10 mouse cellular contexts compared by ENCODE assay signal in genomic region chr5:120558762-120559161, GRCm38 (mm10). TPM values are rescaled to one million over a fixed set of nuclear protein-coding genes. Genes with fewer than 3 reads are reported as not detected.
A peak's percentile ranks its signal among the peaks of the same experiment; 100 is the strongest.
DNase-seq lines count a peak whose midpoint lies in the region; ATAC-seq and TF ChIP-seq lines count a peak whose summit lies in the region.
"Had no signal": no experiment of that assay in that cellular context is flagged by ENCODE, and none has a peak within 500 bp of the region (broad histone marks: within the 10 kb centered on the region; RNA-seq: fewer than 3 reads in every experiment).

No protein-coding gene starts in this region.

- no peaks in the 10 kb centered on the region for H3K27me3 ChIP-seq in kidney, embryonic 14.5 days (ENCODE audit: control insufficient read depth, insufficient read depth, low read length)
- H3K27me3 ChIP-seq in embryonic facial prominence, embryonic 13.5 days, result no peaks in the 10 kb centered on the region
- H3K27me3 ChIP-seq in liver, embryonic 16.5 days (ENCODE audit: control insufficient read depth, insufficient read depth, low read depth, low read length), result no peaks in the 10 kb centered on the region

- ATAC-seq in kidney, embryonic 14.5 days (ENCODE audit: low FRiP score, low TSS enrichment), result no peak
- ATAC-seq in embryonic facial prominence, embryonic 13.5 days (ENCODE audit: insufficient number of reproducible peaks, insufficient read depth, low FRiP score, low TSS enrichment, low read depth), result no peak
- peak; percentile 53 for ATAC-seq in liver, embryonic 16.5 days (ENCODE audit: low read depth)

- peaks cover 34% of the 10 kb centered on the region for H3K4me1 ChIP-seq in kidney, embryonic 14.5 days (ENCODE audit: control insufficient read depth, insufficient read depth, low read length)
- H3K4me1 ChIP-seq in ES-E14 (ENCODE audit: control insufficient read depth in 2 of 2, insufficient read depth in 2 of 2, low read length in 2 of 2, poor library complexity in 1 of 2), result peaks cover 0 to 39% of the 10 kb centered on the region in 2 experiments; a peak in 3 of 4 replicates
- H3K4me1 ChIP-seq in embryonic facial prominence, embryonic 13.5 days, result peaks cover 52% of the 10 kb centered on the region
- peaks cover 41% of the 10 kb centered on the region for H3K4me1 ChIP-seq in liver, embryonic 16.5 days (ENCODE audit: control insufficient read depth, low read depth, low read length)

- peak overlapping the region; percentile 5; the same call in 1 of the 2 replicates for H3K4me2 ChIP-seq in kidney, embryonic 14.5 days (replicated peaks; ENCODE audit: low read depth, low read length)
- H3K4me2 ChIP-seq in embryonic facial prominence, embryonic 13.5 days, result peak overlapping the region; percentile 22
- H3K4me2 ChIP-seq in liver, embryonic 16.5 days (ENCODE audit: low read depth, low read length), result peak overlapping the region; percentile 56

- DNase-seq in kidney, postnatal 25 days, result no peak
- DNase-seq in ES-E14 (ENCODE audit: low read depth, low spot score), result no peak
- no peak for DNase-seq in thymus, postnatal 25 days
- no peak for DNase-seq in ovary, postnatal 10 days (ENCODE audit: low spot score)
- DNase-seq in cerebellum, adult 8-10 months, result no peak
- DNase-seq: left cerebral cortex, postnatal 4 days had no signal

- WGBS in kidney, embryonic 14.5 days, result 74% methylated on average over 14 of the region's 14 CpGs
- WGBS in embryonic facial prominence, embryonic 13.5 days, result 39% methylated on average over 14 of the region's 14 CpGs
- WGBS in liver, embryonic 16.5 days (ENCODE audit: insufficient replicate concordance), result 10% methylated on average over 14 of the region's 14 CpGs

- H3K36me3 ChIP-seq in kidney, embryonic 14.5 days (ENCODE audit: control insufficient read depth, insufficient read depth, low read length), result peaks cover 28% of the 10 kb centered on the region
- peaks cover 6% of the 10 kb centered on the region; the same call in 1 of the 2 replicates for H3K36me3 ChIP-seq in ES-E14 (ENCODE audit: control insufficient read depth, insufficient read depth, low read length, poor library complexity, severe bottlenecking)
- H3K36me3 ChIP-seq in embryonic facial prominence, embryonic 13.5 days, result peaks cover 29% of the 10 kb centered on the region
- H3K36me3 ChIP-seq in liver, embryonic 16.5 days (ENCODE audit: control insufficient read depth, insufficient read depth), result peaks cover 30% of the 10 kb centered on the region

- H3K4me3 ChIP-seq in kidney, embryonic 14.5 days (ENCODE audit: low read length), result no peak overlapping the region
- peak overlapping the region; percentile 20 to 29; a peak in 3 of 4 replicates for H3K4me3 ChIP-seq in ES-E14 (ENCODE audit: insufficient read depth in 1 of 2, low read depth in 1 of 2, low read length in 2 of 2, poor library complexity in 1 of 2, severe bottlenecking in 1 of 2)
- H3K4me3 ChIP-seq in embryonic facial prominence, embryonic 13.5 days, result no peak overlapping the region
- H3K4me3 ChIP-seq in liver, embryonic 16.5 days (ENCODE audit: low read depth, low read length), result peak overlapping the region; percentile 40

- in situ Hi-C loops in ES-E14 (cut with MboI; ENCODE audit: low sequenced_read_pairs in 2 of 2, unreplicated experiment in 2 of 2), result no loop called here

- no peaks in the 10 kb centered on the region for H3K9me3 ChIP-seq in kidney, embryonic 14.5 days (ENCODE audit: control insufficient read depth, low read length)
- no peaks in the 10 kb centered on the region for H3K9me3 ChIP-seq in ES-E14 (ENCODE audit: control insufficient read depth, insufficient read depth, low read depth, low read length)
- H3K9me3 ChIP-seq in embryonic facial prominence, embryonic 13.5 days, result no peaks in the 10 kb centered on the region
- no peaks in the 10 kb centered on the region for H3K9me3 ChIP-seq in liver, embryonic 16.5 days (replicated peaks; ENCODE audit: control insufficient read depth, low read length)

- H3K9ac ChIP-seq in kidney, embryonic 14.5 days (ENCODE audit: low read depth, low read length), result 0 out of 2 replicates have a peak overlapping the region, but pooled peaks have one; percentile 31
- H3K9ac ChIP-seq in ES-E14 (ENCODE audit: insufficient read depth, low read depth, low read length, poor library complexity, severe bottlenecking), result peak overlapping the region; percentile 47; the same call in 1 of the 2 replicates
- H3K9ac ChIP-seq in embryonic facial prominence, embryonic 13.5 days, result peak overlapping the region; percentile 36
- H3K9ac ChIP-seq in liver, embryonic 16.5 days (ENCODE audit: low read depth, low read length), result peak overlapping the region; percentile 35; the same call in 1 of the 2 replicates

- H3K27ac ChIP-seq in kidney, embryonic 14.5 days (ENCODE audit: low read depth, low read length), result peak overlapping the region; percentile 51; the same call in 1 of the 2 replicates
- no peak overlapping the region for H3K27ac ChIP-seq in ES-E14 (ENCODE audit: insufficient read depth, low read depth, low read length, poor library complexity, severe bottlenecking)
- H3K27ac ChIP-seq in embryonic facial prominence, embryonic 13.5 days, result peak overlapping the region; percentile 49
- peak overlapping the region; percentile 76 for H3K27ac ChIP-seq in liver, embryonic 16.5 days (ENCODE audit: low read length)

TF ChIP-seq in ES-E14, 5 proteins besides CTCF, POLR2A, EP300 and RAD21:
- TF ChIP-seq HCFC1 (IDR thresholded peaks at IDR 0.05; ENCODE audit: borderline replicate concordance, insufficient read depth, low read length) (no peak), ZNF384 (IDR thresholded peaks at IDR 0.05; ENCODE audit: low read depth, low read length) (no peak), CHD2 (IDR thresholded peaks at IDR 0.05; ENCODE audit: low read depth, low read length) (no peak), MAFK (IDR thresholded peaks at IDR 0.05; ENCODE audit: insufficient read depth, low read depth, low read length) (no peak), ZC3H11A (IDR thresholded peaks at IDR 0.05; ENCODE audit: borderline replicate concordance, low read depth, low read length) (no peak)
TF ChIP-seq in ES-E14: peak in this region for 0.

RNA-seq across cellular contexts. Expression of gene Tpcn1, which starts 29.7 kb away (rescaled TPM):
- 33.8 and 37.3 TPM in 2 replicates for polyA plus RNA-seq in kidney, embryonic 14.5 days (2014; fragmentation: Nextera tagmentation; extraction: Ambion mirVana)
- 14.2 and 14.9 TPM in 2 replicates for total RNA-seq in ES-E14 (2012; rRNA removed)
- polyA plus RNA-seq in embryonic facial prominence, embryonic 13.5 days (2015; fragmentation: Nextera tagmentation; extraction: Ambion mirVana), result 21.0 and 22.3 TPM in 2 replicates
- 21.5 and 24.2 TPM in 2 replicates for polyA plus RNA-seq in liver, embryonic 16.5 days (2015; fragmentation: Nextera tagmentation; extraction: Ambion mirVana)

RNA-seq across cellular contexts. Expression of gene Iqcd, which starts 30.1 kb away (rescaled TPM):
- 0.57 and 1.4 TPM in 2 replicates for polyA plus RNA-seq in kidney, embryonic 14.5 days (2014; fragmentation: Nextera tagmentation; extraction: Ambion mirVana)
- 0.16 TPM in 1 of 2 replicates, not detected in the other for total RNA-seq in ES-E14 (2012; rRNA removed)
- 0.60 and 0.80 TPM in 2 replicates for polyA plus RNA-seq in embryonic facial prominence, embryonic 13.5 days (2015; fragmentation: Nextera tagmentation; extraction: Ambion mirVana)
- polyA plus RNA-seq in liver, embryonic 16.5 days (2015; fragmentation: Nextera tagmentation; extraction: Ambion mirVana), result 1.2 TPM in 2 replicates
- total RNA-seq: gastrocnemius, adult 8-10 months had no signal

RNA-seq across cellular contexts. Expression of gene Slc8b1, which starts 47.8 kb away (rescaled TPM):
- 4.5 and 6.0 TPM in 2 replicates for polyA plus RNA-seq in kidney, embryonic 14.5 days (2014; fragmentation: Nextera tagmentation; extraction: Ambion mirVana)
- 20.5 and 34.5 TPM in 2 replicates for total RNA-seq in ES-E14 (2012; rRNA removed)
- polyA plus RNA-seq in embryonic facial prominence, embryonic 13.5 days (2015; fragmentation: Nextera tagmentation; extraction: Ambion mirVana), result 5.0 and 5.9 TPM in 2 replicates
- polyA plus RNA-seq in liver, embryonic 16.5 days (2015; fragmentation: Nextera tagmentation; extraction: Ambion mirVana), result 9.2 TPM in 2 replicates

RNA-seq across cellular contexts. Expression of gene Rita1, which starts 53.6 kb away (rescaled TPM):
- 10.4 and 11.1 TPM in 2 replicates for polyA plus RNA-seq in kidney, embryonic 14.5 days (2014; fragmentation: Nextera tagmentation; extraction: Ambion mirVana)
- 20.6 and 23.7 TPM in 2 replicates for total RNA-seq in ES-E14 (2012; rRNA removed)
- polyA plus RNA-seq in embryonic facial prominence, embryonic 13.5 days (2015; fragmentation: Nextera tagmentation; extraction: Ambion mirVana), result 16.2 and 17.6 TPM in 2 replicates
- 3.6 and 3.7 TPM in 2 replicates for polyA plus RNA-seq in liver, embryonic 16.5 days (2015; fragmentation: Nextera tagmentation; extraction: Ambion mirVana)

RNA-seq across cellular contexts. Expression of gene Ddx54, which starts 53.8 kb away (rescaled TPM):
- 22.3 and 37.7 TPM in 2 replicates for polyA plus RNA-seq in kidney, embryonic 14.5 days (2014; fragmentation: Nextera tagmentation; extraction: Ambion mirVana)
- 90.7 and 108 TPM in 2 replicates for total RNA-seq in ES-E14 (2012; rRNA removed)
- 45.6 and 46.8 TPM in 2 replicates for polyA plus RNA-seq in embryonic facial prominence, embryonic 13.5 days (2015; fragmentation: Nextera tagmentation; extraction: Ambion mirVana)
- polyA plus RNA-seq in liver, embryonic 16.5 days (2015; fragmentation: Nextera tagmentation; extraction: Ambion mirVana), result 14.7 and 16.1 TPM in 2 replicates

Comparison
In these comparisons a context has a peak if more than half of its experiments do, and no peak if none do; other contexts are left out.
1. H3K4me2 ChIP-seq: peak in every context shown above with its lines; median percentile 56 in liver, embryonic 16.5 days; 22 in embryonic facial prominence, embryonic 13.5 days; 5 in kidney, embryonic 14.5 days.
2. H3K4me3 ChIP-seq: peak in ES-E14 (2 of 2) and liver, embryonic 16.5 days (single experiment); none in kidney, embryonic 14.5 days (single experiment) and embryonic facial prominence, embryonic 13.5 days (single experiment).
3. Peak in every context shown above with its lines, with median percentiles within 50 percentile points of each other: H3K9ac ChIP-seq.